Mouse (Mus musculus) myocyte (in vitro differentiated cells): ENCODE measurements around the gene Gnl1.
"Not testable (repeated sequence)": the region's sequence is repeated elsewhere in the genome, so short reads cannot be mapped to it uniquely, and the experiment has no call there.

Source experiments
- E2F4 ChIP-seq: IDR thresholded peaks from one replicate; pipeline ENCODE4 v1.6.1; 2011; ENCODE audit warnings: mild to moderate bottlenecking, control low read depth, moderate library complexity; ENCODE audit not compliant: insufficient read depth
- MYOD1 ChIP-seq, 3 experiments: IDR thresholded peaks; one replicate each; pipeline ENCODE4 v1.6.1; 2011; ENCODE audit warnings: control low read depth in 2 of 3, low read depth in 2 of 3, mild to moderate bottlenecking in 2 of 3, moderate library complexity in 1 of 3; ENCODE audit not compliant: insufficient read length in 2 of 3, control insufficient read depth in 1 of 3
- MYOG ChIP-seq, 3 experiments: IDR thresholded peaks; one replicate each; pipeline ENCODE4 v1.6.1; 2011; ENCODE audit warnings: control low read depth in 2 of 3, low read depth in 2 of 3, mild to moderate bottlenecking in 2 of 3; ENCODE audit not compliant: insufficient read length in 2 of 3, control insufficient read depth in 1 of 3, insufficient read depth in 1 of 3
- POLR2A ChIP-seq: IDR thresholded peaks from one replicate; pipeline ENCODE4 v1.6.1; 2011; ENCODE audit warnings: low read depth, mild to moderate bottlenecking, control low read depth, moderate library complexity; ENCODE audit not compliant: insufficient read length
- POLR2AphosphoS2 ChIP-seq: IDR thresholded peaks from one replicate; pipeline ENCODE4 v1.6.1; 2011; ENCODE audit warnings: low read depth, control low read depth; ENCODE audit not compliant: insufficient read length
- REST ChIP-seq: IDR thresholded peaks from one replicate; pipeline ENCODE4 v1.6.1; 2011; ENCODE audit warnings: mild to moderate bottlenecking, control low read depth, moderate library complexity; ENCODE audit not compliant: insufficient read depth, insufficient read length
- TCF12 ChIP-seq: IDR thresholded peaks from one replicate; pipeline ENCODE4 v1.6.1; 2011; ENCODE audit warnings: mild to moderate bottlenecking, control low read depth; ENCODE audit not compliant: poor library complexity, insufficient read depth, severe bottlenecking
- USF1 ChIP-seq: IDR thresholded peaks from one replicate; pipeline ENCODE4 v1.6.1; 2011; ENCODE audit warnings: low read depth, mild to moderate bottlenecking, control low read depth, moderate library complexity

DNA sequence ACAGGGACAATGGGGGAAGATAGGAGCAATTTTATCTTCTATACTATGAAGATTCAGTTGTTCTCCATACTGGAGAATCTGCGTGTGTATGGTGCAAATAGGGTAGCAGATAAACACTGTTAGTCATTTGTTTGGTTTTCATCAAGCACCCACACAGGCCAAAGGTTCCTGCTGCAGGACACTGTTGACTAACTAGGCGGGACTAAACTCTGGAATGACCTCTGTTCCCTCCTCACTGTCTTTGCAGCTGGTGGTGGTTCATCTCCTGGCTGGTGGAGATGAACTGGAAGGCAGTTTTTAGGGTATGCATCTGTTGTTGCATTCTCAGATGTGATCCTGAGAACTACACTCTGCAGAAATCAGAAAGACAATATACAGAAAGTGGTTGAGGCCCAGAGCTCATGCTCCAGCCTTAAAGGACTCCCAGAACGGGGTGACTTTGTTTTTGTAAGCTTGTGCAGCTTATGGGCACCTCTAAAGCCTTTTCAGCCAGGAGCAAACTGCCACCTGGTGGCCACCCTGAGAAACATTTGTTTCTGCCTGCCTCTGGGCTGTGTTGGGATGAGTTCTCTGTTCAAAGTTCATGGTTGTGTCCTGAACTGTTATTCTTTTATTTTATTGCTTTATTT lies 55.5 kb downstream of the Gnl1 start:
- not testable (repeated sequence) for TF ChIP-seq REST; MYOG (IDR thresholded peaks at IDR 0.05; ENCODE audit: control insufficient read depth in 1 of 3, insufficient read depth in 1 of 3, insufficient read length in 2 of 3, low read depth in 2 of 3); TCF12; POLR2A; USF1; E2F4; POLR2AphosphoS2; MYOD1 (IDR thresholded peaks at IDR 0.05; ENCODE audit: control insufficient read depth in 1 of 3, insufficient read length in 2 of 3, low read depth in 2 of 3)
